Mouse (Mus musculus) myocyte (in vitro differentiated cells): ENCODE data around the gene H2-M10.6. TPM values are rescaled to one million over a fixed set of nuclear protein-coding genes. Genes with fewer than 3 reads are reported as not detected.
"Not testable (repeated sequence)": the region's sequence is repeated elsewhere in the genome, so short reads cannot be mapped to it uniquely, and the experiment has no call there.

Experiments
- H3K27me3 ChIP-seq: one replicate; pipeline ENCODE4 v1.6.1; 2011; ENCODE audit not compliant: control insufficient read depth, insufficient read depth, insufficient read length
- H3K36me3 ChIP-seq: one replicate; pipeline ENCODE4 v1.6.1; 2011; ENCODE audit not compliant: control insufficient read depth, insufficient read depth
- H3K4me2 ChIP-seq: one replicate; pipeline ENCODE4 v1.6.1; 2011; ENCODE audit warnings: low read depth, control low read depth
- H3K4me3 ChIP-seq: one replicate; pipeline ENCODE4 v1.5.1; 2011; ENCODE audit warnings: mild to moderate bottlenecking, control low read depth, moderate library complexity
- H3K79me2 ChIP-seq: one replicate; pipeline ENCODE4 v1.6.1; 2011; ENCODE audit not compliant: control insufficient read depth, insufficient read depth
- H3ac ChIP-seq: one replicate; pipeline ENCODE4 v1.6.1; 2011; ENCODE audit not compliant: control insufficient read depth, insufficient read length
- CEBPB ChIP-seq: IDR thresholded peaks from 2 replicates; pipeline ENCODE4 v1.6.1; 2011; ENCODE audit warnings: mild to moderate bottlenecking, moderate library complexity; ENCODE audit not compliant: poor library complexity, insufficient read depth, severe bottlenecking
- E2F4 ChIP-seq: IDR thresholded peaks from one replicate; pipeline ENCODE4 v1.6.1; 2011; ENCODE audit warnings: mild to moderate bottlenecking, control low read depth, moderate library complexity; ENCODE audit not compliant: insufficient read depth
- MAX ChIP-seq: IDR thresholded peaks from one replicate; pipeline ENCODE4 v1.6.1; 2011; ENCODE audit warnings: low read depth, mild to moderate bottlenecking, control low read depth
- MYOD1 ChIP-seq, 3 experiments: IDR thresholded peaks; one replicate each; pipeline ENCODE4 v1.6.1; 2011; ENCODE audit warnings: control low read depth in 2 of 3, low read depth in 2 of 3, mild to moderate bottlenecking in 2 of 3, moderate library complexity in 1 of 3; ENCODE audit not compliant: insufficient read length in 2 of 3, control insufficient read depth in 1 of 3
- MYOG ChIP-seq, 3 experiments: IDR thresholded peaks; one replicate each; pipeline ENCODE4 v1.6.1; 2011; ENCODE audit warnings: control low read depth in 2 of 3, low read depth in 2 of 3, mild to moderate bottlenecking in 2 of 3; ENCODE audit not compliant: insufficient read length in 2 of 3, control insufficient read depth in 1 of 3, insufficient read depth in 1 of 3
- POLR2A ChIP-seq: IDR thresholded peaks from one replicate; pipeline ENCODE4 v1.6.1; 2011; ENCODE audit warnings: low read depth, mild to moderate bottlenecking, control low read depth, moderate library complexity; ENCODE audit not compliant: insufficient read length
- POLR2AphosphoS2 ChIP-seq: IDR thresholded peaks from one replicate; pipeline ENCODE4 v1.6.1; 2011; ENCODE audit warnings: low read depth, control low read depth; ENCODE audit not compliant: insufficient read length
- REST ChIP-seq: IDR thresholded peaks from one replicate; pipeline ENCODE4 v1.6.1; 2011; ENCODE audit warnings: mild to moderate bottlenecking, control low read depth, moderate library complexity; ENCODE audit not compliant: insufficient read depth, insufficient read length
- SRF ChIP-seq: IDR thresholded peaks from one replicate; pipeline ENCODE4 v1.6.1; 2011; ENCODE audit warnings: low read depth; ENCODE audit not compliant: control insufficient read depth, insufficient read length
- TCF12 ChIP-seq: IDR thresholded peaks from one replicate; pipeline ENCODE4 v1.6.1; 2011; ENCODE audit warnings: mild to moderate bottlenecking, control low read depth; ENCODE audit not compliant: poor library complexity, insufficient read depth, severe bottlenecking
- TCF3 ChIP-seq: IDR thresholded peaks from one replicate; pipeline ENCODE4 v1.6.1; 2011; ENCODE audit warnings: low read depth, control low read depth; ENCODE audit not compliant: insufficient read length
- USF1 ChIP-seq: IDR thresholded peaks from one replicate; pipeline ENCODE4 v1.6.1; 2011; ENCODE audit warnings: low read depth, mild to moderate bottlenecking, control low read depth, moderate library complexity
- polyA plus RNA-seq: library from polyadenylated mRNA; unstranded; fragments of >200 nt; fragmentation: generic; extraction: Trizol; gene quantifications from one replicate; pipeline ENCODE4 v1.2.1, GENCODE M21; 2012; ENCODE audit warnings: missing spikeins

The H2-M10.6 gene
- polyA plus RNA-seq, 1 experiment: not detected

DNA sequence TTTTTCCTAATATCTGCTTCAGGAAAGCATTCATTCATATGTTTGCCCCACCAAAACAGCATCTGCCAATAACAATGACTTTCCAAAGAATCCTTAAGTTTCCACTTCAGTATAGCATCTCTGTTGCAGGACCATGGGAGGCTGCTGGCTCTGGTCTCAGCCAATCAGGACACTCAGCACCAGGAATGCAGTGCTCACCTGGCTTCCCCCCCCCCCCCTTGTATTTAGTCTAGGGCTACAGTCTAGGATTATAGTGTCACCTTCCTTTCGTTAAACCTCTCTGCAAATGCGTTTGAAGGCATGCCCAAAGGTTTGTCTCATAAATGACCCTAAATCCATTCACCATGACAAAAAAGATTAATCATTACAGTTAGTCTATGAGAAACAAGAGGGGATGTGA lies 23.6 kb upstream of the H2-M10.6 start:
- H3K36me3 ChIP-seq: no peaks in the 10 kb centered on the region
- no peak for TF ChIP-seq REST
- no peak for TF ChIP-seq MYOG (IDR thresholded peaks at IDR 0.05; ENCODE audit: control insufficient read depth in 1 of 3, insufficient read depth in 1 of 3, insufficient read length in 2 of 3, low read depth in 2 of 3)
- no peak for TF ChIP-seq E2F4
- no peak for TF ChIP-seq TCF3
- no peak for TF ChIP-seq POLR2AphosphoS2
- TF ChIP-seq POLR2A: no peak
- TF ChIP-seq SRF: no peak
- no peak for TF ChIP-seq TCF12
- TF ChIP-seq MYOD1 (IDR thresholded peaks at IDR 0.05; ENCODE audit: control insufficient read depth in 1 of 3, insufficient read length in 2 of 3, low read depth in 2 of 3): no peak
- H3K4me3 ChIP-seq: no peak overlapping the region
- no peaks in the 10 kb centered on the region for H3K79me2 ChIP-seq
- H3K4me2 ChIP-seq: no peak overlapping the region
- H3ac ChIP-seq: no peak overlapping the region
- H3K27me3 ChIP-seq: no peaks in the 10 kb centered on the region

DNA sequence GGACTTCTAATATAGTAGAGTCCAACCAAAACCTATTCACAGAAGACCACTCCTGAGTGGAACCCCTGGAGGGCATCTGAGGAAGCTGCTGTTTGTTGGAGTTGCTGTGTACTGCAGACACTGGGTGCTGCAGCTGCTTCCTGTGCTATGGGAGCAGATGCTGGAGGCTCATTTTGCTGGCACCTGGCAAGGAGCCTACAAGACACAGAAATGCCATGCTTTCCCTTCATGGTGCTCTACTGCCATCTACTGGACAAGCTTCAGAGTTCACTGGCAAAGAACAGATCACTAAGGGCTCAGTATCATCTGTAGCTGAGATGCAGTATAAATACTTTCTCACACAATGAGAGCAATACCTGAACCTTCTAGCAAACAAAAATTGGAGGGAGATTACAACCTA lies 23.2 kb upstream of the H2-M10.6 start:
- H3K27me3 ChIP-seq, H3K4me3 ChIP-seq, H3ac ChIP-seq, H3K36me3 ChIP-seq, H3K4me2 ChIP-seq, H3K79me2 ChIP-seq: not testable (repeated sequence)

DNA sequence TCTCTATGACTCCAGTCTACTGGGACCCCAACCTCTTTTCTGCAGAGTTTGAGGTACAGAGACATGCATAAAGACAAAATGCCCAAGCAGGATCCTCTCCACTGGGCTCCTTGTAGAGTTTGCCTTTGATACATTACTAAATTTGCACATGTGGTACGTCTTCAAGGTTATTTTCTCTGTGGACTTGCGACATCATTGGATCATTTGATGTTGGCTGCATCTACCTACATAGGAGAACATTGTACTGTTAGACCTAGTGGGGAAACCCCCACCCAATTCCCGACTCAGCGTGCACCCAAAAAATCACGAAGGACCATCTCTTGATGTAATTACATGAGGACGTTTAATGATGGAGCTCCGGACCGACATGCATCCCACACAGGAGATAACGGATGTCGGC lies 12.5 kb upstream of the H2-M10.6 start:
- Histone ChIP-seq H3K79me2 (no peaks in the 10 kb centered on the region), H3ac (no peak overlapping the region), H3K27me3 (no peaks in the 10 kb centered on the region), H3K4me2 (no peak overlapping the region), H3K4me3 (no peak overlapping the region), H3K36me3 (no peaks in the 10 kb centered on the region)
- no peak for TF ChIP-seq MYOD1 (IDR thresholded peaks at IDR 0.05; ENCODE audit: control insufficient read depth in 1 of 3, insufficient read length in 2 of 3, low read depth in 2 of 3)
- TF ChIP-seq SRF: no peak
- no peak for TF ChIP-seq POLR2A
- TF ChIP-seq MYOG (IDR thresholded peaks at IDR 0.05; ENCODE audit: control insufficient read depth in 1 of 3, insufficient read depth in 1 of 3, insufficient read length in 2 of 3, low read depth in 2 of 3): no peak
- TF ChIP-seq MAX: no peak
- TF ChIP-seq USF1: no peak
- TF ChIP-seq TCF3: no peak
- no peak for TF ChIP-seq REST
- TF ChIP-seq TCF12: no peak
- TF ChIP-seq CEBPB: no peak
- no peak for TF ChIP-seq POLR2AphosphoS2
- TF ChIP-seq E2F4: no peak

DNA sequence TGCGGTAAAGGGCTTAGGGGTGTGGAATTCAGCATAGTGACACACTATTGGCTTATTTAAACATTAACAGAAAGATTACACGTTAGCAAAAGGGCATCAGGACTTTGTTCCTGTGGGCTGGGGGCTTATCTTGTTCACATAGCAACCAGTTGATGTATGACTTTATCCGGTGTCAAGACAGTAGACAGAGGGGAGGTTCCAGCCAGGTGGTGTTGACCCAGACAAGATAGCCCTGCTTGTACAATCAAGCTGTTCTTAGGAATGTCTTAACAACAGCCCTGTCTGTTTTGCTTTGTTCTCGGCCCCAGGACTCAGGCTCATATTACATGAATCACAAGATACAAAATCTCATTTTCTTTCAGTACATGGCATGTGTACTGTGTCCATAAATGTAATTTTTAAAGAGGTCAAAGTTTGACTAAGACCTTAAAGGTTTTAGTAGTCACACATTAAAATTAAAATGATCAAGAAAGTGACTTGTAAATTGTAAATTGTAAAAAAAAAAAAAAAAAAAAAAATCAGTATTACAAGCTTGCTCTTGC lies 12.0 kb upstream of the H2-M10.6 start:
- not testable (repeated sequence) for H3K4me2 ChIP-seq, H3ac ChIP-seq, H3K4me3 ChIP-seq, H3K27me3 ChIP-seq, H3K36me3 ChIP-seq, H3K79me2 ChIP-seq

DNA sequence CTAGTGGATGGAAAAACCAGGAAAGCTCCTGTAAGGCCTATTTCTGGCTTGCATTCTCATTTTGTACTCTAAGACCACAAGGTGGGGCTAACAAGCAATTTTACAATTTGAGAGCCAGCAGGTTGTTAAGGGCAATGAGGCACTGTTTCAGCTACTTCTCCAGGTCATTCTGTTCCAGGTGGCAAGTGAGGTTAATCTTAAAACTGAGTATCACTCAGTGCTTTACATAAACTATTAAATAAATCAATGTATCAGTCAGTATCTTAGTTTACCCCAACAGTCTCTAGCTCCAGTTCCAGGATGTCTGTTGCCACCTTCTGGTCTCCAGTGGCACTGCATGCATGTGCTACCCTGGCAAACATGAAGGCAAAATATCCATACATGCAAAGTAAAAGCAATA lies 12.0 kb downstream of the H2-M10.6 start:
- no peak for TF ChIP-seq MYOG (IDR thresholded peaks at IDR 0.05; ENCODE audit: control insufficient read depth in 1 of 3, insufficient read depth in 1 of 3, insufficient read length in 2 of 3, low read depth in 2 of 3)
- no peak for TF ChIP-seq POLR2AphosphoS2
- TF ChIP-seq TCF3: no peak
- TF ChIP-seq MYOD1 (IDR thresholded peaks at IDR 0.05; ENCODE audit: control insufficient read depth in 1 of 3, insufficient read length in 2 of 3, low read depth in 2 of 3): no peak
- TF ChIP-seq SRF: no peak
- no peak for TF ChIP-seq USF1
- TF ChIP-seq REST: no peak
- no peak for TF ChIP-seq MAX
- TF ChIP-seq POLR2A: no peak
- TF ChIP-seq CEBPB: no peak
- no peak for TF ChIP-seq E2F4
- no peak for TF ChIP-seq TCF12
- Histone ChIP-seq H3ac (no peak overlapping the region), H3K4me3 (no peak overlapping the region), H3K27me3 (peaks cover 13% of the 10 kb centered on the region), H3K79me2 (no peaks in the 10 kb centered on the region), H3K4me2 (no peak overlapping the region), H3K36me3 (no peaks in the 10 kb centered on the region)
